Mouse (Mus musculus): ENCODE data around the gene Thap7.

DNA sequence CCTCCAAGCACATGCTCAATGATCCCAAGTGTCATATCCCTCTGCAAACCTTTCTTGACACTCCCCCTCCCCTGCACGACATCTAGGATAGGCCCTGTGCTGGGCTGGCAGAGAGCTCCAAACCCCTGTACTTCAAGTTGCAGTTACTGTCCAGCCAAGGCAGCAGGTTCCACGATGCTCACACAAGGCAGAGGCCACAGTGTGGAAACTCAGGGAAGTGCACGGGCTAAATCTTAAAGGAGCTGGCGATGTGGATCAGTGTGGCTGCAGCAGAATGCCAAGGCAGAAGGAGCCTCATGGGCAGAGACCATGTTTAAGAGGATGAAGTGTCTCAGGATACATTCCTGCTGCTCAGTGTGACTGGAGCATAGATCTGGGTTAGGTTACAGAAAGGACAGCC lies 35.2 kb upstream of the Thap7 start:
- TF ChIP-seq NELFE (IDR thresholded peaks at IDR 0.05; ENCODE audit: low read depth, low read length) (no peak), MAFK (IDR thresholded peaks at IDR 0.05; ENCODE audit: borderline replicate concordance, low read depth, low read length) (no peak), POLR2A (IDR thresholded peaks at IDR 0.05; ENCODE audit: control insufficient read depth in 1 of 2, insufficient read depth in 1 of 2, low read depth in 1 of 2, low read length in 2 of 2, poor library complexity in 1 of 2) (no peak), ETS1 (IDR thresholded peaks at IDR 0.05; ENCODE audit: low read depth, low read length) (no peak), USF1 (IDR thresholded peaks at IDR 0.05; ENCODE audit: low read depth, low read length) (no peak), GATA1 (IDR thresholded peaks at IDR 0.05; ENCODE audit: low read depth, low read length) (no peak), CTCF (IDR thresholded peaks at IDR 0.05 in 2 of 3, conservative IDR thresholded peaks at IDR 0.05 in 1 of 3; ENCODE audit: control insufficient read depth in 1 of 3, insufficient read depth in 1 of 3, low read depth in 2 of 3, low read length in 3 of 3, poor library complexity in 1 of 3, severe bottlenecking in 1 of 3) (no peak), HCFC1 (IDR thresholded peaks at IDR 0.05; ENCODE audit: low read depth, low read length) (no peak), ZNF384 (IDR thresholded peaks at IDR 0.05; ENCODE audit: low read depth, low read length) (no peak), MAX (IDR thresholded peaks at IDR 0.05; ENCODE audit: low read length) (no peak)
